Mouse (Mus musculus) lung, adult 2 months (tissue): ENCODE data around the gene Ces3a.

Source experiments
- CTCF ChIP-seq: fragments of 200-500 bp; IDR thresholded peaks from 2 replicates; pipeline ENCODE4 v1.5.1; 2011; ENCODE audit warnings: mild to moderate bottlenecking, low read length, control low read depth; ENCODE audit not compliant: insufficient read depth
- POLR2A ChIP-seq: fragments of 200-500 bp; IDR thresholded peaks from 2 replicates; pipeline ENCODE4 v1.6.1; 2011; ENCODE audit warnings: low read depth, mild to moderate bottlenecking, control low read depth, low read length, borderline replicate concordance; ENCODE audit errors: extremely low read depth

- TF ChIP-seq POLR2A: no peak
- no peak for TF ChIP-seq CTCF
These were observed 35.1 kb downstream of the Ces3a start, which contains the start of gene Ces3b for GRCm38 (mm10) chr8:105083449-105084050.
